Mouse (Mus musculus): ENCODE data around the gene Usp49. TPM values are rescaled to one million over a fixed set of nuclear protein-coding genes. Genes with fewer than 3 reads are reported as not detected.

Usp49 gene
- polyA plus RNA-seq, 1 experiment from 2014 or later: 7.9 TPM

GRCm38 (mm10) chr17:47627791-47628190 is 2.7 kb upstream of the Usp49 start:
- peaks cover 19% of the 10 kb centered on the region for H3K4me1 ChIP-seq (ENCODE audit: control insufficient read depth, insufficient read depth, low read length)
- ATAC-seq (ENCODE audit: insufficient read depth, low FRiP score, low TSS enrichment): no peak
- no peak overlapping the region for H3K4me3 ChIP-seq (ENCODE audit: low read depth, low read length)
- H3K4me2 ChIP-seq (ENCODE audit: low read depth): no peak overlapping the region
- peaks cover 7% of the 10 kb centered on the region; the same call in 1 of the 2 replicates for H3K36me3 ChIP-seq (ENCODE audit: control insufficient read depth, insufficient read depth, low read length)
- WGBS: 80% methylated on average over 2 of the region's 2 CpGs
- no peaks in the 10 kb centered on the region for H3K9me3 ChIP-seq (ENCODE audit: control insufficient read depth, low read length)
- H3K27me3 ChIP-seq (ENCODE audit: control insufficient read depth, insufficient read depth, low read length): no peaks in the 10 kb centered on the region
- no peak for DNase-seq (ENCODE audit: low spot score)
- no peak overlapping the region for H3K9ac ChIP-seq (ENCODE audit: low read length)
- H3K27ac ChIP-seq (ENCODE audit: low read depth, low read length): no peak overlapping the region

- under 1% methylated on average over 61 of the region's 63 CpGs for WGBS
- peak; percentile 92 for ATAC-seq (ENCODE audit: insufficient read depth, low FRiP score, low TSS enrichment)
Observed at GRCm38 (mm10) chr17:47628851-47629676, 1.4 kb upstream of the Usp49 start.

GRCm38 (mm10) chr17:47629717-47630677 is 493 bp upstream of the Usp49 start:
- peak overlapping the region; percentile 77 for H3K9ac ChIP-seq (ENCODE audit: low read length)
- under 1% methylated on average over 58 of the region's 61 CpGs for WGBS
- H3K36me3 ChIP-seq (ENCODE audit: control insufficient read depth, insufficient read depth, low read length): no peaks in the 10 kb centered on the region
- DNase-seq (ENCODE audit: low spot score) (peak; percentile 62), ATAC-seq (ENCODE audit: insufficient read depth, low FRiP score, low TSS enrichment) (peak; percentile 73)
- H3K4me3 ChIP-seq (ENCODE audit: low read depth, low read length): peak overlapping the region; percentile 73
- H3K27ac ChIP-seq (ENCODE audit: low read depth, low read length): peak overlapping the region; percentile 91
- H3K4me2 ChIP-seq (ENCODE audit: low read depth): peak overlapping the region; percentile 71
- H3K9me3 ChIP-seq (ENCODE audit: control insufficient read depth, low read length): no peaks in the 10 kb centered on the region
- no peaks in the 10 kb centered on the region for H3K27me3 ChIP-seq (ENCODE audit: control insufficient read depth, insufficient read depth, low read length)
- peaks cover 19% of the 10 kb centered on the region for H3K4me1 ChIP-seq (ENCODE audit: control insufficient read depth, insufficient read depth, low read length)

More at GRCm38 (mm10) chr17:47628851-47629676, 1.4 kb upstream of the Usp49 start:
- H3K4me3 ChIP-seq (ENCODE audit: low read depth, low read length): peak overlapping the region; percentile 73
- H3K36me3 ChIP-seq (ENCODE audit: control insufficient read depth, insufficient read depth, low read length): no peaks in the 10 kb centered on the region
- peak overlapping the region; percentile 71 for H3K4me2 ChIP-seq (ENCODE audit: low read depth)
- H3K9me3 ChIP-seq (ENCODE audit: control insufficient read depth, low read length): no peaks in the 10 kb centered on the region
- peaks cover 19% of the 10 kb centered on the region for H3K4me1 ChIP-seq (ENCODE audit: control insufficient read depth, insufficient read depth, low read length)
- H3K27ac ChIP-seq (ENCODE audit: low read depth, low read length): peak overlapping the region; percentile 91
- peak overlapping the region; percentile 77 for H3K9ac ChIP-seq (ENCODE audit: low read length)
- no peaks in the 10 kb centered on the region for H3K27me3 ChIP-seq (ENCODE audit: control insufficient read depth, insufficient read depth, low read length)
- peak; percentile 97 for DNase-seq (ENCODE audit: low spot score)

GRCm38 (mm10) chr17:47632181-47632840 is 1.8 kb downstream of the Usp49 start:
- Histone ChIP-seq H3K27me3 (ENCODE audit: control insufficient read depth, insufficient read depth, low read length) (no peaks in the 10 kb centered on the region), H3K4me3 (ENCODE audit: low read depth, low read length) (no peak overlapping the region), H3K4me2 (ENCODE audit: low read depth) (no peak overlapping the region), H3K9ac (ENCODE audit: low read length) (no peak overlapping the region), H3K27ac (ENCODE audit: low read depth, low read length) (no peak overlapping the region), H3K9me3 (ENCODE audit: control insufficient read depth, low read length) (no peaks in the 10 kb centered on the region), H3K36me3 (ENCODE audit: control insufficient read depth, insufficient read depth, low read length) (no peaks in the 10 kb centered on the region), H3K4me1 (ENCODE audit: control insufficient read depth, insufficient read depth, low read length) (peaks cover 19% of the 10 kb centered on the region)
- no peak for DNase-seq (ENCODE audit: low spot score)
- 68% methylated on average over 4 of the region's 4 CpGs for WGBS
- no peak for ATAC-seq (ENCODE audit: insufficient read depth, low FRiP score, low TSS enrichment)

GRCm38 (mm10) chr17:47633999-47634770 is 3.7 kb downstream of the Usp49 start:
- no peak overlapping the region for H3K4me3 ChIP-seq (ENCODE audit: low read depth, low read length)
- H3K9ac ChIP-seq (ENCODE audit: low read length): no peak overlapping the region
- H3K36me3 ChIP-seq (ENCODE audit: control insufficient read depth, insufficient read depth, low read length): no peaks in the 10 kb centered on the region
- peaks cover 15% of the 10 kb centered on the region for H3K4me1 ChIP-seq (ENCODE audit: control insufficient read depth, insufficient read depth, low read length)
- no peaks in the 10 kb centered on the region for H3K27me3 ChIP-seq (ENCODE audit: control insufficient read depth, insufficient read depth, low read length)
- H3K9me3 ChIP-seq (ENCODE audit: control insufficient read depth, low read length): no peaks in the 10 kb centered on the region
- ATAC-seq (ENCODE audit: insufficient read depth, low FRiP score, low TSS enrichment) (no peak), DNase-seq (ENCODE audit: low spot score) (no peak)
- no peak overlapping the region for H3K4me2 ChIP-seq (ENCODE audit: low read depth)
- WGBS: 79% methylated on average over 7 of the region's 7 CpGs
- H3K27ac ChIP-seq (ENCODE audit: low read depth, low read length): no peak overlapping the region

- H3K4me3 ChIP-seq (ENCODE audit: low read depth, low read length): no peak overlapping the region
Observed at GRCm38 (mm10) chr17:47642992-47643391, 12.5 kb downstream of the Usp49 start.

GRCm38 (mm10) chr17:47646683-47647082 is 16.2 kb downstream of the Usp49 start:
- Histone ChIP-seq H3K36me3 (ENCODE audit: control insufficient read depth, insufficient read depth, low read length) (no peaks in the 10 kb centered on the region), H3K27ac (ENCODE audit: low read depth, low read length) (no peak overlapping the region), H3K27me3 (ENCODE audit: control insufficient read depth, insufficient read depth, low read length) (no peaks in the 10 kb centered on the region), H3K4me2 (ENCODE audit: low read depth) (no peak overlapping the region), H3K9me3 (ENCODE audit: control insufficient read depth, low read length) (no peaks in the 10 kb centered on the region), H3K9ac (ENCODE audit: low read length) (no peak overlapping the region), H3K4me3 (ENCODE audit: low read depth, low read length) (no peak overlapping the region), H3K4me1 (ENCODE audit: control insufficient read depth, insufficient read depth, low read length) (no peaks in the 10 kb centered on the region)
- DNase-seq (ENCODE audit: low spot score) (peak; percentile 70), ATAC-seq (ENCODE audit: insufficient read depth, low FRiP score, low TSS enrichment) (no peak)
- WGBS: 71% methylated on average over 1 of the region's 1 CpGs

More at GRCm38 (mm10) chr17:47642992-47643391, 12.5 kb downstream of the Usp49 start:
- H3K9me3 ChIP-seq (ENCODE audit: control insufficient read depth, low read length): no peaks in the 10 kb centered on the region
- H3K27ac ChIP-seq (ENCODE audit: low read depth, low read length): no peak overlapping the region
- no peaks in the 10 kb centered on the region for H3K36me3 ChIP-seq (ENCODE audit: control insufficient read depth, insufficient read depth, low read length)
- ATAC-seq (ENCODE audit: insufficient read depth, low FRiP score, low TSS enrichment): no peak
- no peaks in the 10 kb centered on the region for H3K4me1 ChIP-seq (ENCODE audit: control insufficient read depth, insufficient read depth, low read length)
- WGBS: 82% methylated on average over 2 of the region's 2 CpGs
- H3K4me2 ChIP-seq (ENCODE audit: low read depth): no peak overlapping the region
- no peaks in the 10 kb centered on the region for H3K27me3 ChIP-seq (ENCODE audit: control insufficient read depth, insufficient read depth, low read length)
- no peak overlapping the region for H3K9ac ChIP-seq (ENCODE audit: low read length)
- DNase-seq (ENCODE audit: low spot score): no peak

- DNase-seq (ENCODE audit: low spot score) (no peak), ATAC-seq (ENCODE audit: insufficient read depth, low FRiP score, low TSS enrichment) (no peak)
- Histone ChIP-seq H3K27ac (ENCODE audit: low read depth, low read length) (no peak overlapping the region), H3K4me2 (ENCODE audit: low read depth) (no peak overlapping the region), H3K4me3 (ENCODE audit: low read depth, low read length) (no peak overlapping the region), H3K9me3 (ENCODE audit: control insufficient read depth, low read length) (no peaks in the 10 kb centered on the region), H3K4me1 (ENCODE audit: control insufficient read depth, insufficient read depth, low read length) (no peaks in the 10 kb centered on the region), H3K9ac (ENCODE audit: low read length) (no peak overlapping the region), H3K36me3 (ENCODE audit: control insufficient read depth, insufficient read depth, low read length) (no peaks in the 10 kb centered on the region), H3K27me3 (ENCODE audit: control insufficient read depth, insufficient read depth, low read length) (no peaks in the 10 kb centered on the region)
- WGBS: 42% methylated on average over 4 of the region's 4 CpGs
Observed at GRCm38 (mm10) chr17:47648966-47649365, 18.5 kb downstream of the Usp49 start.
